Mouse (Mus musculus) embryonic fibroblast, embryonic 13.5 days (primary cell): ENCODE results near the gene Tmigd3.

Experiments used
- CTCF ChIP-seq: IDR thresholded peaks from 2 replicates; pipeline ENCODE4 v1.5.1; 2011; ENCODE audit warnings: mild to moderate bottlenecking, control low read depth, low read length, moderate library complexity, borderline replicate concordance; ENCODE audit not compliant: insufficient read depth
- POLR2A ChIP-seq: IDR thresholded peaks from 2 replicates; pipeline ENCODE4 v1.6.1; 2011; ENCODE audit warnings: low read depth, mild to moderate bottlenecking, control low read depth, low read length, moderate library complexity

- TF ChIP-seq CTCF (no peak), POLR2A (no peak)
These were observed 80.6 kb downstream of the Tmigd3 start for GRCm38 (mm10) chr3:105951348-105951747.
